Mouse (Mus musculus) myocyte (in vitro differentiated cells): ENCODE measurements around the gene Hsd17b12.

ENCODE experiments used
- CEBPB ChIP-seq: IDR thresholded peaks from 2 replicates; pipeline ENCODE4 v1.6.1; 2011; ENCODE audit warnings: mild to moderate bottlenecking, moderate library complexity; ENCODE audit not compliant: poor library complexity, insufficient read depth, severe bottlenecking
- E2F4 ChIP-seq: IDR thresholded peaks from one replicate; pipeline ENCODE4 v1.6.1; 2011; ENCODE audit warnings: mild to moderate bottlenecking, control low read depth, moderate library complexity; ENCODE audit not compliant: insufficient read depth
- MAX ChIP-seq: IDR thresholded peaks from one replicate; pipeline ENCODE4 v1.6.1; 2011; ENCODE audit warnings: low read depth, mild to moderate bottlenecking, control low read depth
- MYOD1 ChIP-seq, 3 experiments: IDR thresholded peaks; one replicate each; pipeline ENCODE4 v1.6.1; 2011; ENCODE audit warnings: control low read depth in 2 of 3, low read depth in 2 of 3, mild to moderate bottlenecking in 2 of 3, moderate library complexity in 1 of 3; ENCODE audit not compliant: insufficient read length in 2 of 3, control insufficient read depth in 1 of 3
- POLR2A ChIP-seq: IDR thresholded peaks from one replicate; pipeline ENCODE4 v1.6.1; 2011; ENCODE audit warnings: low read depth, mild to moderate bottlenecking, control low read depth, moderate library complexity; ENCODE audit not compliant: insufficient read length
- POLR2AphosphoS2 ChIP-seq: IDR thresholded peaks from one replicate; pipeline ENCODE4 v1.6.1; 2011; ENCODE audit warnings: low read depth, control low read depth; ENCODE audit not compliant: insufficient read length
- REST ChIP-seq: IDR thresholded peaks from one replicate; pipeline ENCODE4 v1.6.1; 2011; ENCODE audit warnings: mild to moderate bottlenecking, control low read depth, moderate library complexity; ENCODE audit not compliant: insufficient read depth, insufficient read length
- SRF ChIP-seq: IDR thresholded peaks from one replicate; pipeline ENCODE4 v1.6.1; 2011; ENCODE audit warnings: low read depth; ENCODE audit not compliant: control insufficient read depth, insufficient read length
- TCF12 ChIP-seq: IDR thresholded peaks from one replicate; pipeline ENCODE4 v1.6.1; 2011; ENCODE audit warnings: mild to moderate bottlenecking, control low read depth; ENCODE audit not compliant: poor library complexity, insufficient read depth, severe bottlenecking
- TCF3 ChIP-seq: IDR thresholded peaks from one replicate; pipeline ENCODE4 v1.6.1; 2011; ENCODE audit warnings: low read depth, control low read depth; ENCODE audit not compliant: insufficient read length
- USF1 ChIP-seq: IDR thresholded peaks from one replicate; pipeline ENCODE4 v1.6.1; 2011; ENCODE audit warnings: low read depth, mild to moderate bottlenecking, control low read depth, moderate library complexity

DNA sequence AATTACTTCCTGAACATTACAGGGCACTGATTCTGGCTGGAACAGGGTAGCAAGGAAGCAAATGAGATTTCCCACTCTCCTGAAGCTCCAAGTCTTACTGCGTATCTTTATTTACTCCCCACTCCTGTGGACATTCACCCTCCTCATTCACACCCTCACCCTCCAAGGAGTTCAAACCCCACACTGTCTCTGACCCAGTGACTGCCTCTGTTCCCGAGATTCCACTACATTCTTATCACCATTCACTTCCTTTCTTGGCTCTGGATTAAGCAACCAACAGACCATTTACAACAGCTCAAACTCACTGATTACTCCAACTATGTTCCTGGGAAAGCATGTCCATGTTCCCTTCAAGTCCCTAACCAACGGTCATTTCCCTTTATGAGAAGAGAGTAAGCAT, 166.4 kb downstream of the Hsd17b12 start:
- TF ChIP-seq E2F4 (no peak), POLR2A (no peak), TCF12 (no peak), POLR2AphosphoS2 (no peak), MAX (no peak), USF1 (no peak), REST (no peak), CEBPB (no peak), MYOD1 (IDR thresholded peaks at IDR 0.05; ENCODE audit: control insufficient read depth in 1 of 3, insufficient read length in 2 of 3, low read depth in 2 of 3) (no peak), TCF3 (no peak), SRF (no peak)
